Mouse (Mus musculus): ENCODE data around the gene Ubtd1.

DNA sequence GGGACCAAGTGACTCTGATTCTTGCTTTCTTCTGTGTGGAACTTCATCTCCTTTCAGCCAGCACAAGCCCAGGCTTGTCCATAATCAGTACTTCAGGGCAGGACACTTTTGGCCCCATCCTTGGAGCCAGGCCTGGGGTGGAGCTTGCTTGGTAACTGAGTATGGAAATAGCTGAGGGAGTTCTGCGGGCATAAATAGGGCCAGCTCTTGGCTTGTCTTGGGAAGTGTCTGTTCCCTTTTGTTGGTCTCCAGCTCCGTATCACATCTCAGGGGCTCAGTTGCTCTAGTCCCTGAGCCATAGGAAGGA lies 40.9 kb downstream of the Ubtd1 start:
- TF ChIP-seq CTCF (IDR thresholded peaks at IDR 0.05; ENCODE audit: control insufficient read depth, insufficient read depth, insufficient read length) = no peak
- no peak for TF ChIP-seq USF1 (IDR thresholded peaks at IDR 0.05; ENCODE audit: low read depth)
- no peak for TF ChIP-seq FOSL1 (IDR thresholded peaks at IDR 0.05; ENCODE audit: insufficient read depth, low read length, poor library complexity, severe bottlenecking)
- TF ChIP-seq CEBPB (IDR thresholded peaks at IDR 0.05; ENCODE audit: low read depth) = no peak
- TF ChIP-seq MYOD1 (IDR thresholded peaks at IDR 0.05; ENCODE audit: control insufficient read depth, insufficient read length, low read depth) = no peak

All from C2C12 (cell line).